Mouse (Mus musculus) kidney, embryonic 14.5 days (tissue): ENCODE measurements around the gene Ppfia1. TPM values are rescaled to one million over a fixed set of nuclear protein-coding genes. Genes with fewer than 3 reads are reported as not detected.

Experiments
- ATAC-seq: fragments of 200-750 bp; cut with Nextera tagmentation; 2 replicates; pipeline ENCODE4 v1.8.0; 2017; ENCODE audit warnings: moderate number of reproducible peaks, mild to moderate bottlenecking, moderate TSS enrichment, moderate library complexity; ENCODE audit not compliant: low FRiP score, low TSS enrichment
- H3K27ac ChIP-seq: fragments of 300-500 bp; sonication (generic); 2 replicates; pipeline ENCODE4 v1.5.1; 2014; ENCODE audit warnings: low read depth, mild to moderate bottlenecking, low read length, moderate library complexity, mixed read lengths
- H3K27me3 ChIP-seq: fragments of 300-500 bp; sonication (generic); 2 replicates; pipeline ENCODE4 v1.6.1; 2014; ENCODE audit warnings: mild to moderate bottlenecking, low read length; ENCODE audit not compliant: control insufficient read depth, insufficient read depth
- H3K36me3 ChIP-seq: fragments of 300-500 bp; sonication (generic); 2 replicates; pipeline ENCODE4 v1.6.1; 2014; ENCODE audit warnings: low read length, mixed read lengths; ENCODE audit not compliant: control insufficient read depth, insufficient read depth
- H3K4me1 ChIP-seq: fragments of 300-500 bp; sonication (generic); 2 replicates; pipeline ENCODE4 v1.6.1; 2014; ENCODE audit warnings: low read length, mixed read lengths; ENCODE audit not compliant: control insufficient read depth, insufficient read depth
- H3K4me2 ChIP-seq: fragments of 300-500 bp; sonication (generic); replicated peaks from 2 replicates; pipeline ENCODE4 v1.6.1; 2014; ENCODE audit warnings: low read depth, mild to moderate bottlenecking, low read length
- H3K4me3 ChIP-seq: fragments of 300-500 bp; sonication (generic); 2 replicates; pipeline ENCODE4 v1.5.1; 2014; ENCODE audit warnings: mild to moderate bottlenecking, low read length
- H3K9ac ChIP-seq: fragments of 300-500 bp; sonication (generic); 2 replicates; pipeline ENCODE4 v1.6.1; 2014; ENCODE audit warnings: low read depth, mild to moderate bottlenecking, low read length, moderate library complexity
- H3K9me3 ChIP-seq: fragments of 300-500 bp; sonication (generic); 2 replicates; pipeline ENCODE4 v1.6.1; 2016; ENCODE audit warnings: low read length; ENCODE audit not compliant: control insufficient read depth
- WGBS: fragments of 180-500 bp; shearing (Covaris S2); extraction: QIAGEN DNeasy Blood & Tissue Kit; methylation state at CpG from one replicate; pipeline ENCODE4 v1.1.7; 2014; 5-methylcytosine and 5-hydroxymethylcytosine counted together
- polyA plus RNA-seq: library from polyadenylated mRNA; unstranded; fragments of >200 nt; fragmentation: Nextera tagmentation; extraction: Ambion mirVana; gene quantifications from 2 replicates; pipeline ENCODE4 v1.2.1, GENCODE M21; 2014

Gene Ppfia1
- 31.1 and 51.5 TPM in 2 replicates for polyA plus RNA-seq

GRCm38 (mm10) chr7:144553237-144554122 is at the start of gene Ppfia1:
Gene Ppfia1, minus strand, starts transcription at chr7:144553729.
- Histone ChIP-seq H3K4me2 (peak within 1 kb of the TSS; percentile 76), H3K27ac (no peak within 1 kb of the TSS), H3K4me3 (peak within 1 kb of the TSS; percentile 95), H3K9ac (peak within 1 kb of the TSS; percentile 96), H3K36me3 (peaks cover 28% of the 10 kb centered on the region), H3K4me1 (peaks cover 9% of the 10 kb centered on the region), H3K27me3 (no peaks in the 10 kb centered on the region), H3K9me3 (no peaks in the 10 kb centered on the region)
- under 1% methylated on average over 97 of the region's 97 CpGs for WGBS
- ATAC-seq = peak; percentile 95

GRCm38 (mm10) chr7:144600333-144600900 is 46.9 kb upstream of the Ppfia1 start:
- Histone ChIP-seq H3K27ac (peak overlapping the region; percentile 73; the same call in 1 of the 2 replicates), H3K27me3 (no peaks in the 10 kb centered on the region), H3K36me3 (no peaks in the 10 kb centered on the region), H3K4me2 (no peak overlapping the region), H3K4me1 (no peaks in the 10 kb centered on the region), H3K9ac (no peak overlapping the region), H3K9me3 (no peaks in the 10 kb centered on the region), H3K4me3 (no peak overlapping the region)
- ATAC-seq = peak; percentile 65; the same call in 1 of the 2 replicates
- WGBS = 45% methylated on average over 6 of the region's 6 CpGs

GRCm38 (mm10) chr7:144589508-144589907 is 36.0 kb upstream of the Ppfia1 start:
- Histone ChIP-seq H3K4me1 (no peaks in the 10 kb centered on the region), H3K27ac (no peak overlapping the region), H3K36me3 (peaks cover 4% of the 10 kb centered on the region; the same call in 1 of the 2 replicates), H3K27me3 (no peaks in the 10 kb centered on the region), H3K9ac (no peak overlapping the region), H3K4me3 (no peak overlapping the region), H3K4me2 (no peak overlapping the region), H3K9me3 (no peaks in the 10 kb centered on the region)
- no peak for ATAC-seq
- 86% methylated on average over 3 of the region's 3 CpGs for WGBS

GRCm38 (mm10) chr7:144587291-144587690 is 33.8 kb upstream of the Ppfia1 start:
- H3K27me3 ChIP-seq = no peaks in the 10 kb centered on the region
- no peak for ATAC-seq

GRCm38 (mm10) chr7:144585648-144586047 is 32.1 kb upstream of the Ppfia1 start:
- Histone ChIP-seq H3K27me3 (no peaks in the 10 kb centered on the region), H3K36me3 (peaks cover 1% of the 10 kb centered on the region; the same call in 1 of the 2 replicates), H3K4me3 (no peak overlapping the region), H3K9ac (no peak overlapping the region), H3K27ac (no peak overlapping the region), H3K9me3 (no peaks in the 10 kb centered on the region), H3K4me1 (peaks cover 16% of the 10 kb centered on the region), H3K4me2 (no peak overlapping the region)
- WGBS = 15% methylated on average over 6 of the region's 6 CpGs
- no peak for ATAC-seq

More at GRCm38 (mm10) chr7:144587291-144587690, 33.8 kb upstream of the Ppfia1 start:
- Histone ChIP-seq H3K4me3 (no peak overlapping the region), H3K9ac (no peak overlapping the region), H3K36me3 (peaks cover under 1% of the 10 kb centered on the region; the same call in 1 of the 2 replicates), H3K4me2 (no peak overlapping the region), H3K27ac (no peak overlapping the region), H3K4me1 (peaks cover 7% of the 10 kb centered on the region; the same call in 1 of the 2 replicates), H3K9me3 (no peaks in the 10 kb centered on the region)
- WGBS = 33% methylated on average over 2 of the region's 2 CpGs

- under 1% methylated on average over 4 of the region's 4 CpGs for WGBS
- H3K9me3 ChIP-seq = no peaks in the 10 kb centered on the region
- no peaks in the 10 kb centered on the region for H3K27me3 ChIP-seq
- H3K9ac ChIP-seq = no peak overlapping the region
- no peak overlapping the region for H3K27ac ChIP-seq
- no peak for ATAC-seq
- peaks cover 18% of the 10 kb centered on the region; the same call in 1 of the 2 replicates for H3K36me3 ChIP-seq
- H3K4me1 ChIP-seq = peaks cover 16% of the 10 kb centered on the region
- no peak overlapping the region for H3K4me3 ChIP-seq
- H3K4me2 ChIP-seq = no peak overlapping the region
Measured at GRCm38 (mm10) chr7:144583619-144584018, 30.1 kb upstream of the Ppfia1 start.

GRCm38 (mm10) chr7:144582284-144582980 is 28.9 kb upstream of the Ppfia1 start, which contains the start of gene Fadd:
Gene Fadd, minus strand, starts transcription at chr7:144582463.
- WGBS = 1% methylated on average over 34 of the region's 34 CpGs
- Histone ChIP-seq H3K4me3 (peak within 1 kb of the TSS; percentile 82), H3K27ac (peak within 1 kb of the TSS; percentile 97), H3K4me1 (peaks cover 16% of the 10 kb centered on the region), H3K9me3 (no peaks in the 10 kb centered on the region), H3K36me3 (peaks cover 18% of the 10 kb centered on the region; the same call in 1 of the 2 replicates), H3K27me3 (no peaks in the 10 kb centered on the region), H3K9ac (peak within 1 kb of the TSS; percentile 83), H3K4me2 (peak within 1 kb of the TSS; percentile 77)
- ATAC-seq = peak; percentile 82

- Histone ChIP-seq H3K36me3 (peaks cover 18% of the 10 kb centered on the region; the same call in 1 of the 2 replicates), H3K27ac (peak overlapping the region; percentile 97), H3K4me2 (peak overlapping the region; percentile 77), H3K9me3 (no peaks in the 10 kb centered on the region), H3K4me1 (peaks cover 16% of the 10 kb centered on the region), H3K4me3 (peak overlapping the region; percentile 82), H3K9ac (peak overlapping the region; percentile 83), H3K27me3 (no peaks in the 10 kb centered on the region)
- WGBS = 1% methylated on average over 43 of the region's 43 CpGs
- ATAC-seq = peak; percentile 84
Measured at GRCm38 (mm10) chr7:144581559-144582283, 28.2 kb upstream of the Ppfia1 start.
